Mouse (Mus musculus): ENCODE results near the gene Pdcd2. TPM values are rescaled to one million over a fixed set of nuclear protein-coding genes. Genes with fewer than 3 reads are reported as not detected.

Gene Pdcd2
- polyA plus RNA-seq, 1 experiment from 2014 or later, result 44.8 TPM

DNA sequence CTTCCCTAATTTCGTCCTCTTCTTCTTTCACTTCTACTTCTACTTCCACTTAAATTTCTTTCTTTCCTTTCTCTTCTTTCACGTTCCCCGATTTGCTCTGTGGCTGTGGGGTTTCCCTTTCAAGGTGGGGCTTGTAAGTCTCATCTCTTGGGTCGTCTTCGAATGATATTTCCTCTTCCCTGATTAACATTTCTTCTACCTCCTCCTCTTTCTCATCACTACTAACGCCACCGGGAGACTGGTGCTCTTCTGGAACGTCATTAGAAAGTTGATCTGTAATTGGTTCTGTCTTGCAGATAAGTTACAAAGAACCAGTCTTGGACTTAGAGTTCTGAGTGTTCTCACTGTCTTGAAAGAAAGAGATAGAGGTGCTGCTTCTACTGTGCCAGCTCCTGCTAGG lies 8.8 kb upstream of the Pdcd2 start:
- Histone ChIP-seq H3K9me3 (replicated peaks) (no peaks in the 10 kb centered on the region), H3K9ac (no peak overlapping the region), H3K4me2 (peak overlapping the region; percentile 76), H3K4me1 (peaks cover 3% of the 10 kb centered on the region; the same call in 1 of the 2 replicates), H3K4me3 (replicated peaks) (peak overlapping the region; percentile 51), H3K27ac (no peak overlapping the region), H3K27me3 (peaks cover 30% of the 10 kb centered on the region), H3K36me3 (no peaks in the 10 kb centered on the region)
- no peak for ATAC-seq (replicated peaks; ENCODE audit: low FRiP score)
- 19% methylated on average over 8 of the region's 8 CpGs for WGBS

DNA sequence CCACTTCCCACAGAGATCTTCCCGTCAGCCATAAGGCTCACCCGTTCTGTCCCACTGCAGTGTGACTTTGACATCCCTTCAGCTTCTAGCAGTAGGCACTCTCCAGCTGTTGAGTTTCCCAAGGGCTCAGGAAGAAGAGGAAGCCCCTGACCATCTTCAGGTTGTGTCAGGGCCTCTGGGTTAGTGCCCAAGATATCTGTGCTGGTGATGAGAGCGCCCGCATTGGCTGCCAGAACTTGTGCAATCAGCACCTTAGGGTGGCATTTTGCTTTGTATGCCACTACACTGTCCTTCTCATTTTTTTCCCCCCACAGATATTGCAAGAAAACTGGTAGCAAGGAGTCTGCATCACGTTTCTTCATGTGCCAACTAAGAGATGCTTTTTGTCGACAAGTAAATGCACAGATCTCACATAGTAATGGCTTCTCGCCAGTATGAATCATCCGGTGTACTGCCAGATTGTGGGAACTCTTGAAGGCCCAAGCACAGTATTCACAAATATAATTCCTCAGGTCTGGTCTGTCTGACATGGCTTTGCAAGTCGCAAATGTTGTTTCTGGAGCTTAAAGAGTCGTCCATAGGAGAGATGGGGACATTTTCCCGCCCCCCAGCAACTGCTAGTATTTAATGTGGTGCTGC lies 8.2 kb upstream of the Pdcd2 start:
- Histone ChIP-seq H3K4me1 (peaks cover 3% of the 10 kb centered on the region; the same call in 1 of the 2 replicates), H3K27me3 (peaks cover 30% of the 10 kb centered on the region), H3K4me2 (no peak overlapping the region), H3K9me3 (replicated peaks) (no peaks in the 10 kb centered on the region), H3K27ac (no peak overlapping the region), H3K4me3 (replicated peaks) (no peak overlapping the region), H3K36me3 (no peaks in the 10 kb centered on the region), H3K9ac (no peak overlapping the region)
- 62% methylated on average over 11 of the region's 11 CpGs for WGBS
- no peak for ATAC-seq (replicated peaks; ENCODE audit: low FRiP score)

DNA sequence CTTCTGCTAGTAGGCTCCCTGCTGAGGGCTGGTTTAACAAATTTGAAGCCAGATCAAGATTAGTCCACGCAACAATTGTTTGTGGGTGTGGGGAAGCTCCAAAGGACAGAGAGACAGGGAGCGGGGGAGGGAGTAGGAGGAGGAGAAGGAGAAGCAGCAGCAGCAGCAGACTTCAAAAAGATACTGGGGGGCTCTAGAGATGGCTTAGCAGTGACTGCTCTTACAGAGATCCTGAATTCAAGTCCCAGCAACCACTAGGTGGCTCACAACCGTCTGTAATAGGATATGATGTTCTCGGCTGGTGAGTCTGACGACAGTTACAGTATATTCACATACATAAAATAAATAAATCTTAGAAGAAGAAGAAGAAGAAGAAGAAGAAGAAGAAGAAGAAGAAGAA lies 3.0 kb upstream of the Pdcd2 start:
- Histone ChIP-seq H3K27me3 (peaks cover 3% of the 10 kb centered on the region; the same call in 1 of the 2 replicates), H3K36me3 (peaks cover 3% of the 10 kb centered on the region; the same call in 1 of the 2 replicates), H3K4me3 (replicated peaks) (no peak overlapping the region), H3K27ac (no peak overlapping the region), H3K9ac (no peak overlapping the region), H3K4me2 (no peak overlapping the region), H3K4me1 (peaks cover 11% of the 10 kb centered on the region), H3K9me3 (replicated peaks) (no peaks in the 10 kb centered on the region)
- WGBS, result 10% methylated on average over 5 of the region's 5 CpGs
- ATAC-seq (replicated peaks; ENCODE audit: low FRiP score), result no peak

DNA sequence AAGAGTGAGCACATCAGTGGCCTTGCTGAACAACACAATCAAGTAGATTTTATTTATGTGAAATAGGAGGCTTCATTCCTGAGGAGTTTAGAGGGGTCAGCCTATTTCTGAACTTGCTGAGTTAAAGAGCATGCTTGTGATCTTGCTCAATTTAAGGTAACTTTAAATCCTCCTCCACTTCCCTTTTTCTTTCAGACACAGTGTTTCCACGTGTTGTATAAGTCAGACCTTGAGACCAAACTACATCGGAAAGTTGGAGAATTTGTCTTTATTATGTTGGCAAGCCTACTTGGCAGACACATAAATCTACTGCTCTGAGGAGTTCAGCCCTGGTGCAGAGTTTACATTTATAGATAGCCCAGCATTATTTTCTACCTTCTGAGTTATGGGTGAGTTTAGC lies 1.8 kb upstream of the Pdcd2 start:
- no peak overlapping the region for H3K4me3 ChIP-seq (replicated peaks)
- H3K9me3 ChIP-seq (replicated peaks), result no peaks in the 10 kb centered on the region
- H3K4me2 ChIP-seq, result no peak overlapping the region
- H3K27ac ChIP-seq, result no peak overlapping the region
- 73% methylated on average over 2 of the region's 2 CpGs for WGBS
- peaks cover 16% of the 10 kb centered on the region for H3K36me3 ChIP-seq
- no peak for ATAC-seq (replicated peaks; ENCODE audit: low FRiP score)
- H3K9ac ChIP-seq, result no peak overlapping the region
- H3K4me1 ChIP-seq, result peaks cover 11% of the 10 kb centered on the region
- no peaks in the 10 kb centered on the region for H3K27me3 ChIP-seq

DNA sequence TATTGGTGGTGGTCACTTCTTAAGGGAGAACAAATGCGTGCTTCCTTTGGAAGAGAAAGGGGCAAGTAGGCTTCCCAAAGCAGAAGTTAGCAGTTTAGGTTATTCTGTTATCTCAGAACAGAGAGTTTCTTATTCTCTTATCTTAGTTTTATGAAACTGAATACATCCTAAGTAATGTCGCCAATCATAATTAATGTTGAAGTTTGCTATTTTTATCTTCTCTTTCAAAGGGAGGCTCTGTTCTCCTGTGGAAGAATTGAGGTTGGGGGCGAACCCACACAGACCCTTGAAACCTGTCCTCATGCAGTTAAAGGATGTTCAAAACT lies 673 bp upstream of the Pdcd2 start:
- peak overlapping the region; percentile 91; the same call in 1 of the 2 replicates for H3K27ac ChIP-seq

DNA sequence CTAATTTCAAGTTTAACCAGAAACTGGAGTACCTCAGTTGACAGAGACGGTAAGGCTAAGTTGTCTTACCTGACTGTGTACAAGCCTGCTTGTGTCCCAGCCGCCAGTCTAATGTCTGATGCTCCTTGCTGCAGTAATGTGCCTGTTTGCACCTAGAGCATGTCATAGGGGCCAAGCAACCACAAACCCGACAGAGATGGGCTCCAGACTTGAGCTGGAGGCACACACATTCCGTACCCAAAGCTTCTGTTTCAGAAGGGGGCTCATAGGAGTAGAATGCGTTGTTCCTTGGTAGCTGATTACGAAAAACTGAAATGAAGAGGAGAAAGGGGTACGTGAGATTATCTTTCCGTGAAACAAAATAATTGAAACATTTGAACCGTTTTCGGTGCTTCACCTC lies 797 bp downstream of the Pdcd2 start:
- peak overlapping the region; percentile 75 for H3K4me2 ChIP-seq
- H3K27me3 ChIP-seq, result no peaks in the 10 kb centered on the region
- H3K9me3 ChIP-seq (replicated peaks), result no peaks in the 10 kb centered on the region
- peaks cover 11% of the 10 kb centered on the region for H3K4me1 ChIP-seq
- H3K9ac ChIP-seq, result peak overlapping the region; percentile 75
- peaks cover 39% of the 10 kb centered on the region for H3K36me3 ChIP-seq
- H3K27ac ChIP-seq, result peak overlapping the region; percentile 91; the same call in 1 of the 2 replicates
- 13% methylated on average over 10 of the region's 10 CpGs for WGBS
- peak overlapping the region; percentile 77 for H3K4me3 ChIP-seq (replicated peaks)
- ATAC-seq (replicated peaks; ENCODE audit: low FRiP score), result no peak

More for the DNA sequence above, 673 bp upstream of the Pdcd2 start:
- Histone ChIP-seq H3K9ac (peak overlapping the region; percentile 75), H3K36me3 (peaks cover 25% of the 10 kb centered on the region), H3K27me3 (no peaks in the 10 kb centered on the region), H3K4me2 (peak overlapping the region; percentile 75), H3K4me3 (replicated peaks) (peak overlapping the region; percentile 77), H3K4me1 (peaks cover 11% of the 10 kb centered on the region), H3K9me3 (replicated peaks) (no peaks in the 10 kb centered on the region)
- WGBS, result 58% methylated on average over 3 of the region's 3 CpGs
- ATAC-seq (replicated peaks; ENCODE audit: low FRiP score), result no peak

DNA sequence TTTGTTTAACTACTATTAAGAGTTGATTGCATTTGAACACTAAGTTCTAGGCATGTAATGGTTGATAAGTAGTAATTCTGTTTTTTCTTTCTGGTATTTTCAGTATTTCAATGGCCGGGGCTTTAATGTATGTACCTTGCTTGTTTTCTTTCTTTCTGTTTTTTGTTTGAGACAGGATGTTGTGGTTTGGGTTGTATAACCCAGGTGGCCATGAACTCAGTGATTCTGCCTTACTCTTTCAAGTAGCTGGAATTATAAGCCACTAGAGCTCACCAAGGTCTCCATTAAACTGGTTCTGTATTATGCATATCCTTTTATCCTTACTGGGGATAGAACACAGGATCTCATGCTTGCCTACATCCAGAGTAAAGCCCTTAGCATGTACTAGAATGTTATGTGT lies 8.3 kb downstream of the Pdcd2 start:
- Histone ChIP-seq H3K4me1 (no peaks in the 10 kb centered on the region), H3K4me3 (replicated peaks) (no peak overlapping the region), H3K9ac (no peak overlapping the region), H3K27me3 (no peaks in the 10 kb centered on the region), H3K27ac (no peak overlapping the region), H3K36me3 (peaks cover 97% of the 10 kb centered on the region), H3K4me2 (no peak overlapping the region), H3K9me3 (replicated peaks) (no peaks in the 10 kb centered on the region)
- WGBS, result 100% methylated on average over 1 of the region's 1 CpGs
- no peak for ATAC-seq (replicated peaks; ENCODE audit: low FRiP score)

DNA sequence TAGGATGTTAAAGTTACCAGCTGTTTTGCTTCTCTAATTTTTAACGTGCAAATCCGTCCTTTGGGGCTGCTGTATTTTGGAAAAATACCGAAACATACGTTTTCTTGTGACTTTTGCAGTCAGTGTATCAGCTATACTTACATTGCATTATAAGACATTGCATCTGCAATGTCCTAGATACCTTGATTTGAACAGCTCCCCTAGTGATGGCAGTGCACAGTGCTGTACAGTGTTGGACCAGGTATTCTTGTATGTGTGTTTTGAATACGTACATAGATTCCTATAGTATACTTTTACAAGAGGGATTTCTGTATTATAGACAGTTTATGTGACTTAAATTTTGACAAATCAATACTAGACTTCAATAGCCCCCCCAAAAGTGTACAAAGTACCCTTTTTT lies 8.9 kb downstream of the Pdcd2 start:
- Histone ChIP-seq H3K4me1 (no peaks in the 10 kb centered on the region), H3K4me2 (no peak overlapping the region), H3K27me3 (no peaks in the 10 kb centered on the region), H3K4me3 (replicated peaks) (no peak overlapping the region), H3K9me3 (replicated peaks) (no peaks in the 10 kb centered on the region), H3K36me3 (peaks cover 98% of the 10 kb centered on the region), H3K27ac (no peak overlapping the region), H3K9ac (no peak overlapping the region)
- ATAC-seq (replicated peaks; ENCODE audit: low FRiP score), result no peak
- 88% methylated on average over 5 of the region's 5 CpGs for WGBS

DNA sequence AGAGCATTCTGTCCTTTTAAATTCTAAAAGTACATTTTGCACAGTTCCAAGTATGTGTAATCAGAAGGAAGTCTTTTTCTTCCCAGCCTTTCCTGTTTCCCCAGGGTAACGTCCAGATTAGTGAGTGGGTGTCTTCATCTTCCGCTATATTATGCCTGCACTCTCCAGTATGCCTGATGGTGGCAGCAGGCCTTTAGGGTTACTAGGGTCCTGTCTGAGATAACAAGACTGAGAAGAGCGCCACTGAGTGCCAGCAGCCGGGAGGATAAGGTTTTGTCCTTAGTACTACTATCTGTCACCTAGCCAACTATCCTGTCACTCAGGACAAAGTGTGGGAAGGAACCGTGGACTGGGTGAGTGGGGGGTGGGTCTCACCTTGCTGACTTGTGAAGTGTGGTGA lies 9.3 kb downstream of the Pdcd2 start:
- WGBS, result 78% methylated on average over 5 of the region's 5 CpGs
- Histone ChIP-seq H3K4me1 (no peaks in the 10 kb centered on the region), H3K27ac (no peak overlapping the region), H3K27me3 (no peaks in the 10 kb centered on the region), H3K36me3 (peaks cover 99% of the 10 kb centered on the region), H3K9ac (no peak overlapping the region), H3K4me3 (replicated peaks) (no peak overlapping the region), H3K9me3 (replicated peaks) (no peaks in the 10 kb centered on the region), H3K4me2 (no peak overlapping the region)
- ATAC-seq (replicated peaks; ENCODE audit: low FRiP score), result no peak

DNA sequence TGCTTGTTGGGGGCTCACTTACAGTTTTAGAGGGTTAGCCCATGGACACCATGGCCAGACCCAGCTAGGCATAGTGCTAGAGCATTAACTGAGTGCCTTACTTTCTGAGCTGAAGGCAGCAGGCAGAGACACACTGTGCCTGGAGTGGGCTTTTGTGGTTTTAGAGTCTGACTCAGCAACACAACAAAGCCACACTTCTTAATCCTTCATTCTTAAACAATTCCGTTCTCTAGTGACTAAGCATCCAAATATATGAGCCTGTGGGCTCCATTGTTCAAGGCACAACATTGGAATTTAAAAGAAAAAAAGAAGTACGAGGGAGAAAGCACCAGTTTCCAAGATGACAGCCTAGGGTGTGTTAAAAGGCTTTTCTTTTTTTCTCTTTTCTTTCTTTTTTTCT lies 16.4 kb downstream of the Pdcd2 start:
- no peak overlapping the region for H3K9ac ChIP-seq
- no peak overlapping the region for H3K4me2 ChIP-seq
- no peaks in the 10 kb centered on the region for H3K27me3 ChIP-seq
- peaks cover 5% of the 10 kb centered on the region; the same call in 1 of the 2 replicates for H3K9me3 ChIP-seq (replicated peaks)
- WGBS, result 76% methylated on average over 2 of the region's 2 CpGs
- H3K4me3 ChIP-seq (replicated peaks), result no peak overlapping the region
- peaks cover 98% of the 10 kb centered on the region for H3K36me3 ChIP-seq
- ATAC-seq (replicated peaks; ENCODE audit: low FRiP score), result no peak
- H3K27ac ChIP-seq, result no peak overlapping the region
- H3K4me1 ChIP-seq, result no peaks in the 10 kb centered on the region

DNA sequence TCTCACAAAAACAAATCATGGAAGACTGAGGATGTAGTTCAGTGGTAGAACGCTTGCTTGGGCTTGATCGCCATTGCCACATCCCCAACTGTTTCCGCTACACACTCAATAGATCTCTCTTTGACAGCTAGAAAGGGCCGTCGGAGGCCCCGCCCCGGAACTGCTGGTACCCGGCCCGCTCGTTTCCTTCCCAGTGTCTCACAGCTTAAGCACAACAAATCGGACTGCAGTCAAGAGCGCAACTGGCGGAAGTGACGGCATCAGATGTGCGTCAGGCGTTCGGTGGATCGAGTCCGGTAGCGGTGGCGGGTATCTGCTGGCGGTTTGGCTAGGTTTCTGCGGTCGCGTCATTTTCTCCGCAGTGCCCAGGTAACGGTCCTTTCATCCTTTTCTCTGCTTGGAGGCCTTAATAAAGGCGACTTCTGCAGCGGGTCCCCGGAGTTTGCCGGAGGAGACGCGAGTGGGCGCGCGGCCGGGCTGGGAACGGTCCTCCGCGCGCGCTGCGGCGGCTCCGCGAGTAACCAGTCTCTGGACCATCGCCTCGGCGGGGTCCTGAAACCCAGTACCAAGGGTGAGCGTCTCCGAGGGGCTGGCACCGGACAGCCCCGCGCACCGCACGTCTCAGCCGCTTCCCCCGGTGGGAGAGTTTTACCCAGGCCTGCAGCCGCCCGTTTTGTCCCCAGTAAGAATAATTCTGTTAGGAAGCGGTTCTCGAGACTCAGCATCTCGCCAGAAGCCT lies 27.3 kb downstream of the Pdcd2 start, which contains the start of the genes Psmb1 and Tbp:
Gene Psmb1, minus strand, starts transcription at position 96 of the 739 bp plus-strand sequence.
Gene Tbp, plus strand, starts transcription at position 233 of the 739 bp plus-strand sequence.
- Histone ChIP-seq H3K4me3 (replicated peaks) (peak within 1 kb of the TSS; percentile 81), H3K9me3 (replicated peaks) (no peaks in the 10 kb centered on the region), H3K36me3 (peaks cover 28% of the 10 kb centered on the region), H3K27me3 (no peaks in the 10 kb centered on the region), H3K27ac (peak within 1 kb of the TSS; percentile 97), H3K4me1 (peaks cover 32% of the 10 kb centered on the region), H3K9ac (peak within 1 kb of the TSS; percentile 84), H3K4me2 (peak within 1 kb of the TSS; percentile 78)
- WGBS, result under 1% methylated on average over 63 of the region's 63 CpGs
- peak; percentile 95 for ATAC-seq (replicated peaks; ENCODE audit: low FRiP score)

DNA sequence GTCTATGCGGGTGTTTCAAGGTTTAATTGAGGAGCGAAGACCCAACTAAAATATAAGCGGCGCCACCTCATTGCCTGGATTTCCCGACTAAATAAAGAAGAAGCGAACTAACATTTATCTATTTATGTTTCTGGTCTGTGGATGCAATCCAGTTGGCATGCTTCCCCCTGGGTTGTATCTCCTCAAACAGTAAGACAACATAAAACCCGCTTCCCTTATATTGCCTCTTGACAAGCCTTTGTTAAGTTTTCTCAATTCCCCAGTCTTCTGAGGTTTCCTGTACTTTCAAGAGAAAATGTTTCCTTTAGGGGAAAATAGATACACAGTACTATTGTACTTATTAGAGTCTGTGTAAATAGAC lies 28.4 kb downstream of the Pdcd2 start:
- peak overlapping the region; percentile 77; the same call in 1 of the 2 replicates for H3K9ac ChIP-seq
- peak overlapping the region; percentile 78 for H3K4me2 ChIP-seq
- H3K4me3 ChIP-seq (replicated peaks), result peak overlapping the region; percentile 81
- H3K4me1 ChIP-seq, result peaks cover 32% of the 10 kb centered on the region
- peaks cover 27% of the 10 kb centered on the region for H3K36me3 ChIP-seq
- H3K27me3 ChIP-seq, result no peaks in the 10 kb centered on the region
- WGBS, result 42% methylated on average over 7 of the region's 7 CpGs
- H3K9me3 ChIP-seq (replicated peaks), result no peaks in the 10 kb centered on the region
- peak overlapping the region; percentile 97 for H3K27ac ChIP-seq
- no peak for ATAC-seq (replicated peaks; ENCODE audit: low FRiP score)

Data from kidney, embryonic 15.5 days (tissue).